Mouse (Mus musculus): ENCODE results near the gene Cltc.

GRCm38 (mm10) chr11:86741505-86741904 is 15.9 kb downstream of the Cltc start:
- TF ChIP-seq CTCF (conservative IDR thresholded peaks at IDR 0.05; ENCODE audit: low read length), result no peak
- TF ChIP-seq NANOG (IDR thresholded peaks at IDR 0.05; ENCODE audit: borderline replicate concordance, low read length), result no peak

Data from E14TG2a.4 (cell line).